Mouse (Mus musculus) lung, embryonic 15.5 days (tissue): ENCODE measurements around the gene Myh9. TPM values are rescaled to one million over a fixed set of nuclear protein-coding genes. Genes with fewer than 3 reads are reported as not detected.
"Not testable (repeated sequence)": the region's sequence is repeated elsewhere in the genome, so short reads cannot be mapped to it uniquely, and the experiment has no call there.

Source experiments
- ATAC-seq: fragments of 200-750 bp; cut with Nextera tagmentation; 2 replicates; pipeline ENCODE4 v1.8.0; 2017; ENCODE audit warnings: moderate number of reproducible peaks, borderline replicate concordance; ENCODE audit not compliant: low FRiP score, low TSS enrichment; ENCODE audit errors: extremely low read depth
- H3K27ac ChIP-seq: fragments of 300-500 bp; sonication (generic); 2 replicates; pipeline ENCODE4 v1.5.1; 2015; ENCODE audit warnings: moderate library complexity, mild to moderate bottlenecking, inconsistent platforms
- H3K27me3 ChIP-seq: fragments of 300-500 bp; sonication (generic); 2 replicates; pipeline ENCODE4 v1.6.1; 2015; ENCODE audit warnings: inconsistent platforms
- H3K36me3 ChIP-seq: fragments of 300-500 bp; sonication (generic); 2 replicates; pipeline ENCODE4 v1.6.1; 2015; ENCODE audit warnings: inconsistent platforms
- H3K4me1 ChIP-seq: fragments of 300-500 bp; sonication (generic); 2 replicates; pipeline ENCODE4 v1.6.1; 2015; ENCODE audit warnings: inconsistent platforms
- H3K4me2 ChIP-seq: fragments of 300-500 bp; sonication (generic); 2 replicates; pipeline ENCODE4 v1.6.1; 2015; ENCODE audit warnings: inconsistent platforms, mild to moderate bottlenecking, moderate library complexity
- H3K4me3 ChIP-seq: fragments of 300-500 bp; sonication (generic); 2 replicates; pipeline ENCODE4 v1.5.1; 2015; ENCODE audit warnings: mild to moderate bottlenecking, inconsistent platforms
- H3K9ac ChIP-seq: fragments of 300-500 bp; sonication (generic); 2 replicates; pipeline ENCODE4 v1.6.1; 2015; ENCODE audit warnings: inconsistent platforms
- H3K9me3 ChIP-seq: fragments of 300-500 bp; sonication (generic); 2 replicates; pipeline ENCODE4 v1.6.1; 2016; ENCODE audit warnings: inconsistent platforms
- WGBS: fragments of 180-500 bp; shearing (Covaris S2); methylation state at CpG from one replicate; pipeline ENCODE4 v1.1.7; 2015; 5-methylcytosine and 5-hydroxymethylcytosine counted together
- polyA plus RNA-seq: library from polyadenylated mRNA; unstranded; fragments of >200 nt; fragmentation: Nextera tagmentation; extraction: Ambion mirVana; gene quantifications from 2 replicates; pipeline ENCODE4 v1.2.1, GENCODE M21; 2015

Myh9 gene
- polyA plus RNA-seq, 1 experiment from 2014 or later, result 67.7 TPM

DNA sequence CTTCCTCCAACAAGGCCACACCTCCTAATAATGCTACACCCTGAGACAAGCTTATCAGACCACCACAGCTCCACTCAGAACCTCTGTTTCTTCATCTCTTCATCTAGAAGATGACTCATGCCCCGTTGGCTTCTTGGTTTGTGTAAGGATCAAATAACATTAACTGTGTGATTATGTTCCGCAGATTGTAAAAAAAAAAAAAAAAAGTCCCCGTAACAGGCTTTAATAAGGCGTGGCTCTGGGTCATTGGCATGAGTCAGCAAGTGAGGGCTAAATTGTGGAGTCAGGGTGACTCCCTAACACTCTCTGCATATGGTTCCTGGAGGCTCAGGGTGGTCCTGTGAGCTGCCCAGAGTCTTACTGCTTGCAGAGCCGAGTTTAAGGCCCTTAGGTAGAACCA, 39.7 kb upstream of the Myh9 start:
- H3K36me3 ChIP-seq, result no peaks in the 10 kb centered on the region
- H3K27ac ChIP-seq, result peak overlapping the region; percentile 98
- WGBS, result 23% methylated on average over 5 of the region's 5 CpGs
- no peaks in the 10 kb centered on the region for H3K9me3 ChIP-seq
- no peak overlapping the region for H3K4me2 ChIP-seq
- no peak overlapping the region for H3K4me3 ChIP-seq
- ATAC-seq, result no peak
- peaks cover 32% of the 10 kb centered on the region for H3K4me1 ChIP-seq
- no peaks in the 10 kb centered on the region for H3K27me3 ChIP-seq
- H3K9ac ChIP-seq, result no peak overlapping the region

DNA sequence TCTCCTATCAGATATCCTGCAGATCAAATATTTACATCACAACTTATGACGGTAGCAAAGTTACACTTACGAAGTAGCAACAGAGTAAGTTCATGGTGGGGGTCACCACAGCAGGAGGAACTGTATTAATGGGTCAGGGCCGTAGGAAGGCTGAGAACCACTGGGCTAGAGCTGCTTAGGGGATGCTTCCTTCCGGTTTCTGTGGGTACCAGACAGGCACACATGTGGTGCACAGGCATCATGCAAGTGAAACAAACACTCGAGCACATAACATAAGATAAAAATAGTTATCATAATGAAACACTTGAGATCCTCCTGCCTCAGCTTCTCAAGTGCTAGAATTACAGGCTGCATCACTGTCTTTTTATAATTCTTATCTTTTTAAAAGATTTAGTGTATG, 38.8 kb upstream of the Myh9 start:
- Histone ChIP-seq H3K9ac (no peak overlapping the region), H3K4me1 (peaks cover 29% of the 10 kb centered on the region), H3K27me3 (no peaks in the 10 kb centered on the region), H3K27ac (no peak overlapping the region), H3K4me3 (no peak overlapping the region), H3K9me3 (no peaks in the 10 kb centered on the region), H3K4me2 (no peak overlapping the region), H3K36me3 (no peaks in the 10 kb centered on the region)
- WGBS, result 70% methylated on average over 5 of the region's 5 CpGs
- no peak for ATAC-seq

- Histone ChIP-seq H3K4me1 (peaks cover 29% of the 10 kb centered on the region), H3K9ac (no peak overlapping the region), H3K36me3 (no peaks in the 10 kb centered on the region), H3K9me3 (no peaks in the 10 kb centered on the region), H3K4me2 (no peak overlapping the region), H3K4me3 (no peak overlapping the region), H3K27me3 (no peaks in the 10 kb centered on the region), H3K27ac (no peak overlapping the region)
- WGBS, result 80% methylated on average over 3 of the region's 3 CpGs
- ATAC-seq, result no peak
Observed at GRCm38 (mm10) chr15:77879756-77880155, 37.8 kb upstream of the Myh9 start.

GRCm38 (mm10) chr15:77877209-77877608, 35.2 kb upstream of the Myh9 start:
- H3K9me3 ChIP-seq, result no peaks in the 10 kb centered on the region
- peaks cover 19% of the 10 kb centered on the region for H3K4me1 ChIP-seq

DNA sequence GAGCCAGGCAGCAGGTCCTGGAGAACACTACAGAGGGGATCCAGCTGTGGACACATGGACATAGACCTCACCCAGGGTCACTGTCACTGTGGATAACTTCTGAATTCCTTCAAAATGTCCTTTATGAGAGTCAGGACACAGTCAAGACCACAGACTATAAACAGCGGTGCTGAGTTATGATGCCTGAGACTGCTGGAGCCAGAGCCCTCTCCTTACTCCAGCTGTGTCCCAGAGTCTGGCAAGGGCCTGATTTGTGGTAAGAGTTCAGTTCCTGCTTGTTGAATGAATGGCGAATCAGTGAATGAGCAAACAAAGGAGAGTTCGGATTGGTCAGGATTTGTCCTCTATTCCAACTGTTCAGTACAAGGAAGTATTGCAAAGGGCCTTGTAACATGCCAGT, 34.7 kb upstream of the Myh9 start:
- ATAC-seq, result no peak
- 74% methylated on average over 3 of the region's 3 CpGs for WGBS
- no peak overlapping the region for H3K4me2 ChIP-seq
- H3K4me3 ChIP-seq, result no peak overlapping the region
- H3K9ac ChIP-seq, result no peak overlapping the region
- no peaks in the 10 kb centered on the region for H3K27me3 ChIP-seq
- no peaks in the 10 kb centered on the region for H3K9me3 ChIP-seq
- no peak overlapping the region for H3K27ac ChIP-seq
- H3K36me3 ChIP-seq, result no peaks in the 10 kb centered on the region
- peaks cover 14% of the 10 kb centered on the region; the same call in 1 of the 2 replicates for H3K4me1 ChIP-seq

More at GRCm38 (mm10) chr15:77877209-77877608, 35.2 kb upstream of the Myh9 start:
- Histone ChIP-seq H3K27ac (no peak overlapping the region), H3K27me3 (no peaks in the 10 kb centered on the region), H3K4me3 (no peak overlapping the region), H3K9ac (no peak overlapping the region), H3K36me3 (no peaks in the 10 kb centered on the region), H3K4me2 (no peak overlapping the region)
- 67% methylated on average over 2 of the region's 2 CpGs for WGBS
- ATAC-seq, result no peak

- WGBS, result 91% methylated on average over 6 of the region's 6 CpGs
- Histone ChIP-seq H3K27ac (no peak overlapping the region), H3K9ac (no peak overlapping the region), H3K4me2 (no peak overlapping the region), H3K4me1 (peaks cover 8% of the 10 kb centered on the region; the same call in 1 of the 2 replicates), H3K36me3 (no peaks in the 10 kb centered on the region), H3K27me3 (no peaks in the 10 kb centered on the region), H3K9me3 (no peaks in the 10 kb centered on the region), H3K4me3 (no peak overlapping the region)
- no peak for ATAC-seq
Observed at GRCm38 (mm10) chr15:77875953-77876352, 34.0 kb upstream of the Myh9 start.

- no peak overlapping the region for H3K4me3 ChIP-seq
- H3K27ac ChIP-seq, result no peak overlapping the region
- no peak for ATAC-seq
- peaks cover 8% of the 10 kb centered on the region; the same call in 1 of the 2 replicates for H3K4me1 ChIP-seq
- WGBS, result 84% methylated on average over 9 of the region's 9 CpGs
- no peaks in the 10 kb centered on the region for H3K27me3 ChIP-seq
- no peaks in the 10 kb centered on the region for H3K36me3 ChIP-seq
- H3K4me2 ChIP-seq, result no peak overlapping the region
- no peaks in the 10 kb centered on the region for H3K9me3 ChIP-seq
- no peak overlapping the region for H3K9ac ChIP-seq
Observed at GRCm38 (mm10) chr15:77874807-77875206, 32.8 kb upstream of the Myh9 start.

DNA sequence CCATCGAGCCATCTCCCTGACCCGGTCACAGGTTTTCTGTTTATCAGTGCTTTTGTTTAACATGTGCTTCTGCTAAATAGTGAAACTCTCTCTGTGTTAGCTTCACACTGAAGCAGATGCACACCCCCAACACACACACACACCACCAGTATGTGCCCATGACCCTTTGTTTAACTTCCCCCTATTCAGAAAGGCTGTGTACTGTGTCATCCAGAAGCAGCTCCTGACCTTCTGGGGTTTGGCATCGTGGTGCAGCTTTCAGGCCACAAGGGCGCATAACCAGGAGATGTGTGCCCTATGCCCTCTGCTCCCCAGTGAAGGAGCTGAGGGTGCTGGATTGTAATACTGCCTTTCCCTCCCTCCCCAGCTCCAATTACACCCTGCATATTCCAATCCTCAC, 32.3 kb upstream of the Myh9 start:
- ATAC-seq, result no peak

DNA sequence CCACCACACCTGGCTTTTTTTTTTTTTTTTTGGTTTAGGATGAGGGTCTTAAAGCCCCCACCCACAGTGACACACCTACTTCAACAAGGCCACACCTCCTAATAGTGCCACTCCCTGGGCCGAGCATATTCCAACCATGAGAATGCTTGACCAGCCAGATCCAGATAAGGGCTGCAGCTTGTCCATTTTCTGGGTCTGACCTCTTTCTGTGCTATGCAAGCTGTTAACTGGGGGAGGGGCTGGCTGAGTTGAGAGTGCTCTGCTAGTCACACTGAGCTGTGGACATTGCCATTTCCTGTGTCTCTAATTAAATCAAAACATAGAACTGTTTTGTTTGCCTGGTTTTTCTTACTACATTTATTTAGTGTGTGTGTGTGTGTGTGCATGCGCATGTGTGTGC, 31.6 kb upstream of the Myh9 start:
- WGBS, result 56% methylated on average over 2 of the region's 2 CpGs
- Histone ChIP-seq H3K4me1 (peaks cover 8% of the 10 kb centered on the region; the same call in 1 of the 2 replicates), H3K4me3 (no peak overlapping the region), H3K9ac (no peak overlapping the region), H3K27me3 (no peaks in the 10 kb centered on the region), H3K27ac (no peak overlapping the region), H3K9me3 (no peaks in the 10 kb centered on the region), H3K36me3 (no peaks in the 10 kb centered on the region), H3K4me2 (no peak overlapping the region)
- ATAC-seq, result no peak

More for the DNA sequence above, 32.3 kb upstream of the Myh9 start:
- 30% methylated on average over 4 of the region's 4 CpGs for WGBS
- no peaks in the 10 kb centered on the region for H3K9me3 ChIP-seq
- H3K4me3 ChIP-seq, result no peak overlapping the region
- H3K4me2 ChIP-seq, result no peak overlapping the region
- no peak overlapping the region for H3K27ac ChIP-seq
- peaks cover 8% of the 10 kb centered on the region; the same call in 1 of the 2 replicates for H3K4me1 ChIP-seq
- H3K27me3 ChIP-seq, result no peaks in the 10 kb centered on the region
- no peaks in the 10 kb centered on the region for H3K36me3 ChIP-seq
- no peak overlapping the region for H3K9ac ChIP-seq

- Histone ChIP-seq H3K4me3 (no peak overlapping the region), H3K9ac (no peak overlapping the region), H3K9me3 (no peaks in the 10 kb centered on the region), H3K36me3 (no peaks in the 10 kb centered on the region), H3K27ac (no peak overlapping the region), H3K27me3 (no peaks in the 10 kb centered on the region), H3K4me2 (no peak overlapping the region), H3K4me1 (peaks cover 8% of the 10 kb centered on the region; the same call in 1 of the 2 replicates)
- 76% methylated on average over 3 of the region's 3 CpGs for WGBS
- no peak for ATAC-seq
Observed at GRCm38 (mm10) chr15:77872996-77873395, 31.0 kb upstream of the Myh9 start.

DNA sequence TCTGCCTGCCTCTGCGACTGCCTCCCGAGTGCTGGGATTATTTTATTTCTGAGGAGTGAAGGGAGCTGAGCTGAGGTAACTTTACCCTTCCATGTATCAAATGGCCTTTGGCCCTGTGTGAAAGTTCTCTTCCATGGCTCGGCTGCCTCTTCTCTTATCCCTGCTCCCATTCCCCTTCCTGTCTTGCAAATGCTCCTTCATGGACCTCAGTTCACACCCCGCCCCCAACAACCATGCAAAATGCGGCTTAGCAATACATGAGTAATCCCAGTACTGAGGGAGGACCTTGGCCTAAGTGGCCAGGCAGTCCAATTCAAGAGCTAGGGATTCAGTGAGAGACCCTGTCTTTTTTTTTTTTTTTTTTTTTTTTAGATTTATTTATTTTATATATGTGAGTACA, 26.4 kb upstream of the Myh9 start:
- Histone ChIP-seq H3K9ac (no peak overlapping the region), H3K27ac (no peak overlapping the region), H3K4me3 (no peak overlapping the region), H3K36me3 (no peaks in the 10 kb centered on the region), H3K27me3 (no peaks in the 10 kb centered on the region), H3K4me2 (no peak overlapping the region), H3K9me3 (no peaks in the 10 kb centered on the region), H3K4me1 (peaks cover 7% of the 10 kb centered on the region)
- WGBS, result 79% methylated on average over 5 of the region's 5 CpGs
- ATAC-seq, result no peak

- not testable (repeated sequence) for H3K27me3 ChIP-seq, H3K27ac ChIP-seq, H3K36me3 ChIP-seq, H3K4me3 ChIP-seq, ATAC-seq, H3K9me3 ChIP-seq, H3K4me1 ChIP-seq, H3K9ac ChIP-seq, H3K4me2 ChIP-seq
- 86% methylated on average over 8 of the region's 10 CpGs for WGBS
Observed at GRCm38 (mm10) chr15:77867231-77867968, 25.4 kb upstream of the Myh9 start.
